Mouse (Mus musculus) bone marrow, adult 2 months (tissue): Measurements from ENCODE around the gene Bag1.

Source experiments
- CTCF ChIP-seq: fragments of 200-500 bp; IDR thresholded peaks from 2 replicates; pipeline ENCODE4 v1.5.1; 2011; ENCODE audit warnings: low read length, control low read depth; ENCODE audit not compliant: control insufficient read depth, insufficient read depth
- POLR2A ChIP-seq: fragments of 200-500 bp; IDR thresholded peaks from 2 replicates; pipeline ENCODE4 v1.6.1; 2011; ENCODE audit warnings: low read depth, mild to moderate bottlenecking, control low read depth, low read length, borderline replicate concordance; ENCODE audit not compliant: control insufficient read depth

GRCm38 (mm10) chr4:40947565-40948159 lies 432 bp downstream of the Bag1 start:
- TF ChIP-seq CTCF (no peak; the same call in 1 of the 2 replicates), POLR2A (no peak)
